Mouse (Mus musculus) thymus, postnatal 10 days (tissue): ENCODE data around the gene Kif22.
"Not testable (repeated sequence)": the region's sequence is repeated elsewhere in the genome, so short reads cannot be mapped to it uniquely, and the experiment has no call there.

Experiments used
- DNase-seq, 2 experiments: peaks; one replicate each; pipeline ENCODE4 v3.0.0; 2021; ENCODE audit warnings: low spot score in 2 of 2

Kif22 gene

GRCm38 (mm10) chr7:127041851-127042672 lies at the start of gene Kif22:
TSS of gene Kif22 (minus strand) at chr7:127042471.
- peak; percentile 77 to 87 for DNase-seq

- DNase-seq = peak; percentile 94 to 97
Observed at GRCm38 (mm10) chr7:127091114-127091896, 49.0 kb upstream of the Kif22 start, which contains the start of gene AI467606. TSS of gene AI467606 (plus strand) at chr7:127091359.

- DNase-seq = peak in 1 of 2 experiments; percentile 52
Observed at GRCm38 (mm10) chr7:127090154-127091113, 48.2 kb upstream of the Kif22 start.

- DNase-seq = peak; percentile 47 to 49
Observed at GRCm38 (mm10) chr7:127088901-127089845, 46.9 kb upstream of the Kif22 start.

DNA sequence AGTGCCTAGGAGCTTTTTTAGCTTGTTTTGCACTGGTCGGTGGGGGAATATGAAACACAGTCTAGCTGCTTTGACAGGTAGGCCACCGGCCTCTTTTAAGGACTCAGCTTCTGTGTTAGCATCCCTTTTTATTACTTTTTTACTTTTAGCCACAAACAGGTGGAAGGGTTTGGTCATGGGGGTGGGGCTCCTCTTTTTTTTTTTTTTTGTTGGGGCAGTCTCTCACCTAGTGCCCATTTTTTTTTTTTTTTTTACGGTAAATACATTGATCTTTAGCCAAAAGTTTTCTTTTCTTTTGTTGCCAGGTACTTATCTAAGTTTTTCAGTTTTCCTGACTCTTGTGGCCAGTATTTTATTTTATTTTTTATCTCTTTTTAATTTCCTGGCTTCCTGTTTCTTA lies 45.8 kb upstream of the Kif22 start:
- no peak for DNase-seq

- not testable (repeated sequence) for DNase-seq
Observed at GRCm38 (mm10) chr7:127087278-127088010, 45.2 kb upstream of the Kif22 start, which contains the start of gene Zg16. TSS of gene Zg16 (minus strand) at chr7:127087328.

GRCm38 (mm10) chr7:127085751-127086150 lies 43.5 kb upstream of the Kif22 start:
- not testable (repeated sequence) for DNase-seq

GRCm38 (mm10) chr7:127084794-127085193 lies 42.5 kb upstream of the Kif22 start:
- no peak for DNase-seq

- no peak for DNase-seq
Observed at GRCm38 (mm10) chr7:127083689-127084088, 41.4 kb upstream of the Kif22 start.

GRCm38 (mm10) chr7:127082995-127083394 lies 40.7 kb upstream of the Kif22 start:
- DNase-seq = no peak

GRCm38 (mm10) chr7:127082271-127082670 lies 40.0 kb upstream of the Kif22 start:
- no peak for DNase-seq

GRCm38 (mm10) chr7:127080045-127080444 lies 37.8 kb upstream of the Kif22 start:
- no peak for DNase-seq

GRCm38 (mm10) chr7:127077692-127078091 lies 35.4 kb upstream of the Kif22 start:
- DNase-seq = peak in 1 of 2 experiments; percentile 42

GRCm38 (mm10) chr7:127076188-127076587 lies 33.9 kb upstream of the Kif22 start:
- no peak for DNase-seq

DNA sequence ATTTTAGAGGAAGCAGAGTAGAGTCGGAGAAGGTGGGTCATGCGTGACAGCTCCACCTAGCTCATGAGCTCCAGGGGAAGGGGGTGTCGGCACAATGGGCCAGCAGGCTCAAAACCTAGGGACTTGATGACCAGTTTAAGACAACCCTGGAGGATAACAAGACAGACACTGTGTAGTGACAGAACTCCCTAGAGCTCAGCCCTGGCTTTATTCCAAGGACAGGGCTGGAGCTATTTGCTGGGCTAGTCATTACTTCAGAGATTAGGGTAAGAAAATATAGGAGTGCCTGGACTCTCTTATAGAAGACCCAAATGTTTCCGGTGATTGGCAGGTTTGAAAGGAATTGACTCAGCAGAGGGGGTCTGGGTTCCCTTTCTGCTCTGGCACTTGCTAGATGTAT lies 30.9 kb upstream of the Kif22 start:
- no peak for DNase-seq

DNA sequence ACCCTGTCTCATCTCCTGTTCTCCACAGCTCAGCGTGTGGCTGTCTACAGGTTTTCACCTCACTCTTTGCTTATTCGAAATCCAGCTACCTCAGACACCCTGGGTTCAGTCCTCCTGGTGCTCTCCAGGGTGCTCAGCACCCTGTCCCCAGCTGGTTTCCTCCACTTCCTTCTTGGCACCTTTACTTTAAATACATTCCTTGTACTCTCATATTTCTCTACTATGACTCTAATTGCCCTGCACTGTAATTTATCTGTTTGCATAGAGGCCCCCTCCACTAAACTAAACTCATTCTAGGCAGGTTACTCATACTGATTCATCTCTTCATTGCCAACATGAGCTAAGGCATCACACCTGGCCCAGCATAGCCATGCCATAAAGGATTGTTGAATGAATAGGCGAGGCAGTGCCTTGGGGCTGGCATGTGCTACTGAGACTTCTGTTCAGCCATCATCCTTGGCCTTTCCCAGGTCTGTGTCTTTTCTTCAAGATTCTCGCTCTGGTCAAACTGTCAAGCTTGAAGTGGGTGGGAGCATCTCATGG lies 28.7 kb upstream of the Kif22 start:
- no peak for DNase-seq

- DNase-seq = no peak
Observed at GRCm38 (mm10) chr7:127066317-127066716, 24.0 kb upstream of the Kif22 start.

- DNase-seq = no peak
Observed at GRCm38 (mm10) chr7:127065538-127065937, 23.3 kb upstream of the Kif22 start.

- DNase-seq = peak in 1 of 2 experiments; percentile 19
Observed at GRCm38 (mm10) chr7:127055026-127055585, 12.8 kb upstream of the Kif22 start.
